Mouse (Mus musculus): ENCODE measurements around the gene Gm20890. TPM values are rescaled to one million over a fixed set of nuclear protein-coding genes. Genes with fewer than 3 reads are reported as not detected.
"Not testable (repeated sequence)": the region's sequence is repeated elsewhere in the genome, so short reads cannot be mapped to it uniquely, and the experiment has no call there.

Gene Gm20890
- polyA plus RNA-seq (2015; fragmentation: Nextera tagmentation; extraction: Ambion mirVana): not detected in 2 replicates

GRCm38 (mm10) chrY:26776699-26777098 is at the start of gene Gm20890:
Gene Gm20890 (minus strand): TSS chrY:26776799.
- ATAC-seq; H3K27ac ChIP-seq; H3K4me2 ChIP-seq; H3K27me3 ChIP-seq; H3K9ac ChIP-seq; H3K4me3 ChIP-seq; H3K4me1 ChIP-seq; H3K9me3 ChIP-seq (replicated peaks); H3K36me3 ChIP-seq (ENCODE audit: poor library complexity, severe bottlenecking): not testable (repeated sequence)
- no CpG with 5 or more reads among the region's 5 CpGs for WGBS
